Mouse (Mus musculus) forebrain, embryonic 16.5 days (tissue): Measurements from ENCODE around the gene Mmp25. TPM values are rescaled to one million over a fixed set of nuclear protein-coding genes. Genes with fewer than 3 reads are reported as not detected.

Source experiments
- ATAC-seq: fragments of 200-750 bp; cut with Nextera tagmentation; 2 replicates; pipeline ENCODE4 v1.8.0; 2017; ENCODE audit warnings: mild to moderate bottlenecking, moderate library complexity
- H3K27ac ChIP-seq: fragments of 300-500 bp; sonication (generic); 2 replicates; pipeline ENCODE4 v1.5.1; 2014; ENCODE audit warnings: low read length, control low read depth
- H3K27me3 ChIP-seq: fragments of 300-500 bp; sonication (generic); replicated peaks from 2 replicates; pipeline ENCODE4 v1.6.1; 2014; ENCODE audit warnings: low read length; ENCODE audit not compliant: control insufficient read depth, insufficient read depth
- H3K36me3 ChIP-seq: fragments of 300-500 bp; sonication (generic); 2 replicates; pipeline ENCODE4 v1.6.1; 2014; ENCODE audit not compliant: control insufficient read depth, insufficient read depth
- H3K4me1 ChIP-seq: fragments of 300-500 bp; sonication (generic); replicated peaks from 2 replicates; pipeline ENCODE4 v1.6.1; 2014; ENCODE audit warnings: low read length; ENCODE audit not compliant: control insufficient read depth, insufficient read depth
- H3K4me2 ChIP-seq: fragments of 300-500 bp; sonication (generic); 2 replicates; pipeline ENCODE4 v1.6.1; 2014; ENCODE audit warnings: mild to moderate bottlenecking, low read length, control low read depth
- H3K4me3 ChIP-seq: fragments of 300-500 bp; sonication (generic); replicated peaks from 2 replicates; pipeline ENCODE4 v1.5.1; 2014; ENCODE audit warnings: mild to moderate bottlenecking, low read length, control low read depth
- H3K9ac ChIP-seq: fragments of 300-500 bp; sonication (generic); replicated peaks from 2 replicates; pipeline ENCODE4 v1.6.1; 2014; ENCODE audit warnings: low read depth, low read length, control low read depth
- H3K9me3 ChIP-seq: fragments of 300-500 bp; sonication (generic); 2 replicates; pipeline ENCODE4 v1.6.1; 2016; ENCODE audit warnings: low read length; ENCODE audit not compliant: control insufficient read depth
- WGBS: fragments of 180-500 bp; shearing (Covaris S2); extraction: QIAGEN DNeasy Blood & Tissue Kit; methylation state at CpG from one replicate; pipeline ENCODE4 v1.1.7; 2014; 5-methylcytosine and 5-hydroxymethylcytosine counted together
- polyA plus RNA-seq: library from polyadenylated mRNA; unstranded; fragments of >200 nt; fragmentation: Nextera tagmentation; extraction: Ambion mirVana; gene quantifications from 2 replicates; pipeline ENCODE4 v1.2.1, GENCODE M21; 2015

The Mmp25 gene
- polyA plus RNA-seq, 1 experiment from 2014 or later: 1.2 TPM

GRCm38 (mm10) chr17:23670516-23671074, 25.5 kb upstream of the Mmp25 start:
- 91% methylated on average over 7 of the region's 7 CpGs for WGBS

DNA sequence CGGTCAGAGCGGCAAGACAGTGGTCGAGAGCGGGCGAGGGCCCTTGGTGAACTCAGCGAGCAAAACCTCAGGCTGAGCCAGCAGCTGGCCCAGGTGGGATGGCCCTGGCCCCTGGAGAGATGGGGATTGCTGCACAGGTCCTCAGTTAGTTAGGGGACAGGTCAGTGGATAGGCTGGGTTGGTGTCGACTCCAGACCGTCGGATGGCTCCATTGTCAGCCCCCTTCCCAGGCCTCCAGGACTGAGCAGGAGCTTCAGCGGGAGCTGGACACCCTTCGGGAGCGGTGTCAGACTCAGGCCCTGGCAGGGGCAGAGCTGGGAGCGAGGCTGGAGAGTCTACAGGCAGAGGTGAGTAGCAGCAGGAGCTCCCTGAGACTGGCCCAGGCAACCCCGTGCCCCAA, 20.4 kb upstream of the Mmp25 start:
- Histone ChIP-seq H3K9ac (no peak overlapping the region), H3K4me2 (no peak overlapping the region), H3K36me3 (no peaks in the 10 kb centered on the region; the same call in 1 of the 2 replicates), H3K4me3 (no peak overlapping the region), H3K9me3 (no peaks in the 10 kb centered on the region), H3K27me3 (peaks cover 24% of the 10 kb centered on the region), H3K27ac (no peak overlapping the region), H3K4me1 (no peaks in the 10 kb centered on the region)
- 84% methylated on average over 14 of the region's 14 CpGs for WGBS
- ATAC-seq: no peak

More at GRCm38 (mm10) chr17:23670516-23671074, 25.5 kb upstream of the Mmp25 start:
- H3K4me3 ChIP-seq: no peak overlapping the region
- H3K27me3 ChIP-seq: peaks cover under 1% of the 10 kb centered on the region; the same call in 1 of the 2 replicates
- no peak overlapping the region for H3K27ac ChIP-seq
- H3K4me2 ChIP-seq: no peak overlapping the region
- H3K4me1 ChIP-seq: peaks cover 16% of the 10 kb centered on the region
- no peaks in the 10 kb centered on the region for H3K9me3 ChIP-seq
- no peak for ATAC-seq
- no peaks in the 10 kb centered on the region; the same call in 1 of the 2 replicates for H3K36me3 ChIP-seq
- no peak overlapping the region for H3K9ac ChIP-seq

- H3K4me1 ChIP-seq: 0 out of 2 replicates have a peak, but pooled peaks cover 2% of the 10 kb centered on the region
- no peak overlapping the region for H3K4me2 ChIP-seq
- no peaks in the 10 kb centered on the region; the same call in 1 of the 2 replicates for H3K36me3 ChIP-seq
- no peak overlapping the region for H3K4me3 ChIP-seq
- no peaks in the 10 kb centered on the region for H3K9me3 ChIP-seq
- no peak overlapping the region for H3K9ac ChIP-seq
- no peak overlapping the region for H3K27ac ChIP-seq
- no peak for ATAC-seq
- H3K27me3 ChIP-seq: peaks cover 32% of the 10 kb centered on the region
- 15% methylated on average over 5 of the region's 5 CpGs for WGBS
Measured at GRCm38 (mm10) chr17:23664556-23665021, 19.5 kb upstream of the Mmp25 start.

GRCm38 (mm10) chr17:23661526-23661925, 16.4 kb upstream of the Mmp25 start:
- peaks cover 38% of the 10 kb centered on the region for H3K27me3 ChIP-seq
- WGBS: 4% methylated on average over 9 of the region's 9 CpGs
- no peaks in the 10 kb centered on the region for H3K36me3 ChIP-seq
- H3K4me2 ChIP-seq: no peak overlapping the region
- 0 out of 2 replicates have a peak, but pooled peaks cover 2% of the 10 kb centered on the region for H3K4me1 ChIP-seq
- H3K4me3 ChIP-seq: no peak overlapping the region
- no peak for ATAC-seq
- H3K27ac ChIP-seq: no peak overlapping the region
- H3K9ac ChIP-seq: no peak overlapping the region
- no peaks in the 10 kb centered on the region for H3K9me3 ChIP-seq

DNA sequence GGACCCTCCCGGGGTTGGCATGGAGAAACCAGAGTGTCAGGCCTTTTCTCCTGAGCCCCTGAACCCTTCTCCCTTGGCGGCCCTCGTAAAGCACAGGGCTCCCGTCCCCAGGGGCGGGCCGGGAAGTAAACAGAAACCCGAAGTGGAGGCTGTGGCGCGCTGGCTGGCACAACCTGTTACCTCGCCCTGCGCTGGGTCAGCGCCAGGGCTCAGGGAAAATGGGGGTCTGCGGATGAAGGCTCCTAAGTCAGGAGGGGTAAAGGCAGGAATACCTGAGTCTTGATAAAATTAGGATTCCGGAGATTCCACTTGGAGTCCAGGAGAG, 15.8 kb upstream of the Mmp25 start:
- H3K9ac ChIP-seq: no peak overlapping the region
- H3K27ac ChIP-seq: no peak overlapping the region
- H3K36me3 ChIP-seq: no peaks in the 10 kb centered on the region
- WGBS: 4% methylated on average over 12 of the region's 14 CpGs
- 0 out of 2 replicates have a peak, but pooled peaks cover 2% of the 10 kb centered on the region for H3K4me1 ChIP-seq
- no peak overlapping the region for H3K4me3 ChIP-seq
- H3K4me2 ChIP-seq: no peak overlapping the region
- no peaks in the 10 kb centered on the region for H3K9me3 ChIP-seq
- peaks cover 38% of the 10 kb centered on the region for H3K27me3 ChIP-seq
- ATAC-seq: no peak

DNA sequence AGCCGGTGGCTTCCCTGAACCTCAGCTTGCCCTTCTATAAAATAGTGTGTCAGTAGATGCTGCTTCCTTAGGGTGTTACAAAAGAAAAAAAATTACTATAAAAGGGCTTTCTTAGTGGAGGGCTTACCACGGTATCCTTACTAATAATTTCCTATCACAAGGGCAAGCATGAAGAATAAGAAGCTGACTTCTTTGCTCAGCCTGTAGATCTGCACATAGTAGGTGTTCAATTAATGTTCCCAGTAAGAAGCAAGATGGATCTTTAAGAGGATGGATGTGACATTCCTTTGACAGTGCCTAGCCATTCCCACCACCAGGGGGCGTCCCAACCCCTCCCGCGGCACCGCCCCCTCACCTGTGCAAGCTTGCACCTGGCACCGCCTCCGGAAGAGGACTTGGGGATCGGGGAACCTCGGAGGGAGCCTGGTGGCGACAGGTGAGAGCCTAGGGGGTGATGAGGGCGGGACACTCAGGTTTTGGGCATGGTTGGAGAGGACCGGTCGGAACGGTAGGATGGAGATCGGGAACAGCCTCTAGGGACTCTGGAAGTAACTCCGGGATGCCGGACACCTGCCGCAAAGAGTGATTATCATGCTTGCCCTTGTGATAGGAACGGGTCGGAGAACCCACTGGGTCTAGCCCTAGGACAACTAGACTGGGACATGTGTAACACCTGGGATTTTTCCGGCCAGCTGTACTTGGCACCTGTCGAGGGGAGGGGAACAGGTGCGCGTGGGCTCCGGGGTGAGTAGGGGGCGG, 15.2 kb upstream of the Mmp25 start, which contains the start of gene Bicdl2:
Gene Bicdl2 (plus strand): TSS at position 390 of the 759 bp plus-strand sequence.
- WGBS: 5% methylated on average over 27 of the region's 27 CpGs
- Histone ChIP-seq H3K4me1 (0 out of 2 replicates have a peak, but pooled peaks cover 2% of the 10 kb centered on the region), H3K4me3 (no peak within 1 kb of the TSS), H3K9ac (no peak within 1 kb of the TSS), H3K36me3 (no peaks in the 10 kb centered on the region), H3K9me3 (no peaks in the 10 kb centered on the region), H3K4me2 (no peak within 1 kb of the TSS), H3K27ac (no peak within 1 kb of the TSS), H3K27me3 (peaks cover 38% of the 10 kb centered on the region)
- no peak for ATAC-seq

DNA sequence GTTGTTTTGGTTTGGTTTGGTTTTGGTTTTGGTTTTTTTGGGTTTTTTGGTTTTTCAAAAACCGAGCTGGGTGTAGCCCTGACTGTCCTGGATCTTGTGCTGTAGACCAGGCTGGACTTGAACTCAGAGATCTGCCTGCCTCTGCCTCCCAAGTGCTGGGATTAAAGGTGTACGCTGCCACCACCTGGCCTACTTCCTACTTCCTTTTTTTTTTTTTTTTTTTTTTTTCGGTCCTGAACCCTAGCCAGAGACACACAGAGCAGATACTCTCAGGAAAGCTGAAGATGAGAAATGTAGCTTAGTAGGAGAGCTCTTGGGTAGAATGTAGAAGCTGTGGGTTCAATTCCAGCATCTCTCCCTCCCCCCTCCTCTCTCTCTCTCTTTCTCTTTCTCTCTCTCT, 13.4 kb upstream of the Mmp25 start:
- Histone ChIP-seq H3K36me3 (no peaks in the 10 kb centered on the region), H3K4me2 (no peak overlapping the region), H3K9ac (no peak overlapping the region), H3K4me3 (no peak overlapping the region), H3K27me3 (peaks cover 38% of the 10 kb centered on the region), H3K27ac (no peak overlapping the region), H3K9me3 (no peaks in the 10 kb centered on the region), H3K4me1 (0 out of 2 replicates have a peak, but pooled peaks cover 2% of the 10 kb centered on the region)
- WGBS: 90% methylated on average over 3 of the region's 3 CpGs
- ATAC-seq: no peak

GRCm38 (mm10) chr17:23654410-23654809, 9.3 kb upstream of the Mmp25 start:
- no peak for ATAC-seq
- Histone ChIP-seq H3K9me3 (no peaks in the 10 kb centered on the region), H3K4me3 (no peak overlapping the region), H3K27me3 (0 out of 2 replicates have a peak, but pooled peaks cover 6% of the 10 kb centered on the region), H3K4me2 (no peak overlapping the region), H3K36me3 (no peaks in the 10 kb centered on the region), H3K4me1 (no peaks in the 10 kb centered on the region), H3K9ac (no peak overlapping the region), H3K27ac (no peak overlapping the region)
- 69% methylated on average over 2 of the region's 2 CpGs for WGBS

GRCm38 (mm10) chr17:23654001-23654400, 8.9 kb upstream of the Mmp25 start:
- Histone ChIP-seq H3K27me3 (0 out of 2 replicates have a peak, but pooled peaks cover 3% of the 10 kb centered on the region), H3K27ac (no peak overlapping the region), H3K9me3 (no peaks in the 10 kb centered on the region), H3K4me2 (no peak overlapping the region), H3K4me1 (no peaks in the 10 kb centered on the region), H3K36me3 (no peaks in the 10 kb centered on the region), H3K9ac (no peak overlapping the region), H3K4me3 (no peak overlapping the region)
- WGBS: 66% methylated on average over 6 of the region's 6 CpGs
- no peak for ATAC-seq
